Mouse (Mus musculus) hindbrain, embryonic 10.5 days (tissue): ENCODE measurements around the gene Insig1. TPM values are rescaled to one million over a fixed set of nuclear protein-coding genes. Genes with fewer than 3 reads are reported as not detected.

Source experiments
- DNase-seq: peaks from one replicate; pipeline ENCODE4 v3.0.0-alpha.2; 2017; ENCODE audit warnings: low spot score
- H3K27ac ChIP-seq: fragments of 300-500 bp; sonication (generic); 2 replicates; pipeline ENCODE4 v1.5.1; 2016; ENCODE audit warnings: mild to moderate bottlenecking, moderate library complexity
- H3K27me3 ChIP-seq: fragments of 300-500 bp; sonication (generic); 2 replicates; pipeline ENCODE4 v1.6.1; 2016; ENCODE audit warnings: mild to moderate bottlenecking; ENCODE audit not compliant: poor library complexity, insufficient read depth, severe bottlenecking
- H3K36me3 ChIP-seq: fragments of 300-500 bp; sonication (generic); 2 replicates; pipeline ENCODE4 v1.6.1; 2016; ENCODE audit warnings: mild to moderate bottlenecking, moderate library complexity
- H3K4me1 ChIP-seq: fragments of 300-500 bp; sonication (generic); replicated peaks from 2 replicates; pipeline ENCODE4 v1.6.1; 2016; ENCODE audit warnings: mild to moderate bottlenecking
- H3K4me3 ChIP-seq: fragments of 300-500 bp; sonication (generic); 2 replicates; pipeline ENCODE4 v1.5.1; 2016; ENCODE audit warnings: mild to moderate bottlenecking, moderate library complexity
- H3K9me3 ChIP-seq: fragments of 300-500 bp; sonication (generic); 2 replicates; pipeline ENCODE4 v1.6.1; 2016; ENCODE audit warnings: mild to moderate bottlenecking, moderate library complexity
- WGBS: fragments of 180-500 bp; shearing (Covaris S2); methylation state at CpG from one replicate; pipeline ENCODE4 v1.1.7; 2016; 5-methylcytosine and 5-hydroxymethylcytosine counted together
- polyA plus RNA-seq: library from polyadenylated mRNA; unstranded; fragments of >200 nt; fragmentation: Nextera tagmentation; extraction: Ambion mirVana; gene quantifications from 2 replicates; pipeline ENCODE4 v1.2.1, GENCODE M21; 2016

Insig1 gene
- polyA plus RNA-seq, 1 experiment from 2014 or later: 122 TPM

- H3K9me3 ChIP-seq: no peaks in the 10 kb centered on the region
- H3K27ac ChIP-seq: peak overlapping the region; percentile 98
- no peaks in the 10 kb centered on the region for H3K27me3 ChIP-seq
- DNase-seq: no peak
- peak overlapping the region; percentile 81 for H3K4me3 ChIP-seq
- WGBS: 34% methylated on average over 9 of the region's 9 CpGs
- peaks cover 27% of the 10 kb centered on the region for H3K36me3 ChIP-seq
- H3K4me1 ChIP-seq: peaks cover 51% of the 10 kb centered on the region
These were observed 875 bp upstream of the Insig1 start for GRCm38 (mm10) chr5:28070149-28070827.

- H3K36me3 ChIP-seq: peaks cover 40% of the 10 kb centered on the region
- H3K4me3 ChIP-seq: peak overlapping the region; percentile 81
- DNase-seq: peak; percentile 87
- H3K4me1 ChIP-seq: peaks cover 40% of the 10 kb centered on the region
- H3K27ac ChIP-seq: peak overlapping the region; percentile 98
- H3K27me3 ChIP-seq: no peaks in the 10 kb centered on the region
- H3K9me3 ChIP-seq: no peaks in the 10 kb centered on the region
- under 1% methylated on average over 50 of the region's 50 CpGs for WGBS
These were observed 477 bp downstream of the Insig1 start for GRCm38 (mm10) chr5:28071456-28072223.

GRCm38 (mm10) chr5:28079431-28079830 lies 8.3 kb downstream of the Insig1 start:
- Histone ChIP-seq H3K9me3 (no peaks in the 10 kb centered on the region), H3K27ac (no peak overlapping the region)
- WGBS: 84% methylated on average over 2 of the region's 2 CpGs

GRCm38 (mm10) chr5:28081127-28081526 lies 10.0 kb downstream of the Insig1 start:
- Histone ChIP-seq H3K27me3 (no peaks in the 10 kb centered on the region), H3K4me3 (no peak overlapping the region), H3K4me1 (peaks cover 7% of the 10 kb centered on the region; the same call in 1 of the 2 replicates), H3K27ac (no peak overlapping the region), H3K36me3 (peaks cover 33% of the 10 kb centered on the region), H3K9me3 (no peaks in the 10 kb centered on the region)
- 82% methylated on average over 2 of the region's 2 CpGs for WGBS
- DNase-seq: no peak

More at GRCm38 (mm10) chr5:28079431-28079830, 8.3 kb downstream of the Insig1 start:
- no peaks in the 10 kb centered on the region for H3K27me3 ChIP-seq
- H3K36me3 ChIP-seq: peaks cover 50% of the 10 kb centered on the region
- peaks cover 7% of the 10 kb centered on the region; the same call in 1 of the 2 replicates for H3K4me1 ChIP-seq
- no peak overlapping the region for H3K4me3 ChIP-seq
- no peak for DNase-seq

- 91% methylated on average over 2 of the region's 2 CpGs for WGBS
- DNase-seq: no peak
- Histone ChIP-seq H3K4me3 (no peak overlapping the region), H3K27me3 (no peaks in the 10 kb centered on the region), H3K27ac (no peak overlapping the region), H3K4me1 (peaks cover 7% of the 10 kb centered on the region; the same call in 1 of the 2 replicates), H3K36me3 (peaks cover 27% of the 10 kb centered on the region), H3K9me3 (no peaks in the 10 kb centered on the region)
These were observed 10.7 kb downstream of the Insig1 start for GRCm38 (mm10) chr5:28081822-28082221.

GRCm38 (mm10) chr5:28082312-28082711 lies 11.1 kb downstream of the Insig1 start:
- Histone ChIP-seq H3K9me3 (no peaks in the 10 kb centered on the region), H3K27me3 (no peaks in the 10 kb centered on the region), H3K4me3 (no peak overlapping the region), H3K4me1 (peaks cover 7% of the 10 kb centered on the region; the same call in 1 of the 2 replicates), H3K36me3 (peaks cover 22% of the 10 kb centered on the region), H3K27ac (no peak overlapping the region)
- no peak for DNase-seq
- 86% methylated on average over 4 of the region's 4 CpGs for WGBS

GRCm38 (mm10) chr5:28082796-28083195 lies 11.6 kb downstream of the Insig1 start:
- H3K4me1 ChIP-seq: peaks cover 7% of the 10 kb centered on the region; the same call in 1 of the 2 replicates
- H3K4me3 ChIP-seq: no peak overlapping the region
- H3K36me3 ChIP-seq: peaks cover 19% of the 10 kb centered on the region
- no peaks in the 10 kb centered on the region for H3K9me3 ChIP-seq
- DNase-seq: no peak
- H3K27ac ChIP-seq: no peak overlapping the region
- WGBS: 77% methylated on average over 3 of the region's 3 CpGs
- no peaks in the 10 kb centered on the region for H3K27me3 ChIP-seq

- Histone ChIP-seq H3K27me3 (no peaks in the 10 kb centered on the region), H3K4me1 (peaks cover 7% of the 10 kb centered on the region; the same call in 1 of the 2 replicates), H3K4me3 (no peak overlapping the region), H3K9me3 (no peaks in the 10 kb centered on the region), H3K36me3 (peaks cover 3% of the 10 kb centered on the region; the same call in 1 of the 2 replicates), H3K27ac (no peak overlapping the region)
- 76% methylated on average over 2 of the region's 2 CpGs for WGBS
- no peak for DNase-seq
These were observed 13.6 kb downstream of the Insig1 start for GRCm38 (mm10) chr5:28084743-28085142.

- no peak for DNase-seq
- H3K27me3 ChIP-seq: no peaks in the 10 kb centered on the region
- H3K4me3 ChIP-seq: no peak overlapping the region
- no peak overlapping the region for H3K27ac ChIP-seq
- no peaks in the 10 kb centered on the region for H3K36me3 ChIP-seq
- WGBS: 76% methylated on average over 1 of the region's 1 CpGs
- no peaks in the 10 kb centered on the region for H3K9me3 ChIP-seq
- H3K4me1 ChIP-seq: no peaks in the 10 kb centered on the region
These were observed 19.4 kb downstream of the Insig1 start for GRCm38 (mm10) chr5:28090547-28090946.

GRCm38 (mm10) chr5:28092327-28092726 lies 21.2 kb downstream of the Insig1 start:
- H3K4me1 ChIP-seq: no peaks in the 10 kb centered on the region
- 86% methylated on average over 3 of the region's 3 CpGs for WGBS
- DNase-seq: no peak

GRCm38 (mm10) chr5:28093874-28094273 lies 22.7 kb downstream of the Insig1 start:
- Histone ChIP-seq H3K9me3 (0 out of 2 replicates have a peak, but pooled peaks cover 2% of the 10 kb centered on the region), H3K36me3 (no peaks in the 10 kb centered on the region), H3K4me3 (no peak overlapping the region), H3K27me3 (no peaks in the 10 kb centered on the region), H3K27ac (no peak overlapping the region), H3K4me1 (no peaks in the 10 kb centered on the region)
- DNase-seq: peak; percentile 84
- 24% methylated on average over 4 of the region's 4 CpGs for WGBS

More at GRCm38 (mm10) chr5:28092327-28092726, 21.2 kb downstream of the Insig1 start:
- no peaks in the 10 kb centered on the region for H3K9me3 ChIP-seq
- no peaks in the 10 kb centered on the region for H3K36me3 ChIP-seq
- no peak overlapping the region for H3K27ac ChIP-seq
- no peak overlapping the region for H3K4me3 ChIP-seq
- H3K27me3 ChIP-seq: no peaks in the 10 kb centered on the region

- Histone ChIP-seq H3K9me3 (0 out of 2 replicates have a peak, but pooled peaks cover 2% of the 10 kb centered on the region), H3K4me3 (no peak overlapping the region), H3K27ac (no peak overlapping the region), H3K36me3 (no peaks in the 10 kb centered on the region), H3K27me3 (no peaks in the 10 kb centered on the region), H3K4me1 (no peaks in the 10 kb centered on the region)
- no peak for DNase-seq
- 83% methylated on average over 3 of the region's 3 CpGs for WGBS
These were observed 23.2 kb downstream of the Insig1 start for GRCm38 (mm10) chr5:28094393-28094792.

GRCm38 (mm10) chr5:28094846-28095245 lies 23.7 kb downstream of the Insig1 start:
- Histone ChIP-seq H3K9me3 (0 out of 2 replicates have a peak, but pooled peaks cover 2% of the 10 kb centered on the region), H3K4me1 (no peaks in the 10 kb centered on the region)
- WGBS: 77% methylated on average over 6 of the region's 6 CpGs

More at GRCm38 (mm10) chr5:28094846-28095245, 23.7 kb downstream of the Insig1 start:
- Histone ChIP-seq H3K27me3 (no peaks in the 10 kb centered on the region), H3K27ac (no peak overlapping the region), H3K36me3 (no peaks in the 10 kb centered on the region), H3K4me3 (no peak overlapping the region)
- no peak for DNase-seq
